Mouse (Mus musculus) layer of hippocampus, adult 8-10 months (tissue): ENCODE data around the gene Nr0b1. TPM values are rescaled to one million over a fixed set of nuclear protein-coding genes. Genes with fewer than 3 reads are reported as not detected.

ENCODE experiments used
- DNase-seq, 2 experiments: peaks; one replicate each; pipeline ENCODE4 v3.0.0; 2022; ENCODE audit warnings: low spot score in 2 of 2
- total RNA-seq, 4 experiments: library from RNA; stranded (reverse); gene quantifications; 2 replicates each; pipeline ENCODE4 v1.2.4; 2022

The Nr0b1 gene
- not detected for total RNA-seq

GRCm38 (mm10) chrX:86191614-86192419 is at the start of gene Nr0b1:
Nr0b1 (plus strand) TSS chrX:86191764.
- no peak for DNase-seq

DNA sequence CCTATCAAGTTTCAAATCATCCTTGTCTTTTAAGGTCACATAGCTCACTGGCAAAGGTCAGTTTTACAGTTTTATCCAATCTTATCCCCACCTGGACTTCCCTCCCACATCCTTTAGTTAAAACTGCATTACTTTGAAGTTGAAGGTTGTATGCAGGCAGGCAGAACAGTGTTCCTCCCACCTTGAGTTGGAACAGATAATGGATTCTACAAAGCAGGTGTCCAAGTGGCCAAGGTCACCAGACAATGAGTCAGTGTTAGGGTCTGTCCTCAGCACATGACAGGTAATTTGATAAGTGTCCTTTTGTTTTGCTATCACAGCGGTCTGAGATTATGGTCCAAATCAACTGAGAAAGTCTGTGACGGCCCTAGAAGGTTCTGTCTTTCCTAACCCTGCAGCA is 4.3 kb upstream of the Nr0b1 start:
- no peak for DNase-seq

DNA sequence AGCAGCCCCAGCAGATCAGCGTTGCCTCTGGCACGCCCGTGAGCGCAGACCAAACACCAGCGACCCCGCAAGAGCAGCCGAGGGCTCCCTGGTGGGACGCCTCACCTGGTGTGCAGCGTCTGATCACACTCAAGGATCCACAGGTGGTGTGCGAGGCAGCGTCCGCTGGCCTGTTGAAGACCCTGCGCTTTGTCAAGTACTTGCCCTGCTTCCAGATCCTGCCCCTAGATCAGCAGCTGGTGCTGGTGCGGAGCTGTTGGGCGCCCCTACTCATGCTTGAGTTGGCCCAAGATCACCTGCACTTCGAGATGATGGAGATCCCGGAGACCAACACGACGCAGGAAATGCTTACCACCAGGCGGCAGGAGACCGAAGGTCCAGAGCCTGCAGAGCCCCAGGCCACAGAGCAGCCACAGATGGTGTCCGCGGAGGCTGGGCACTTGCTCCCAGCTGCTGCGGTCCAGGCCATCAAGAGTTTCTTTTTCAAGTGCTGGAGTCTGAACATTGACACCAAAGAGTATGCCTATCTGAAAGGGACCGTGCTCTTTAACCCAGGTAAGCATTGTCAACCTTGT is 943 bp downstream of the Nr0b1 start:
- DNase-seq, result no peak

DNA sequence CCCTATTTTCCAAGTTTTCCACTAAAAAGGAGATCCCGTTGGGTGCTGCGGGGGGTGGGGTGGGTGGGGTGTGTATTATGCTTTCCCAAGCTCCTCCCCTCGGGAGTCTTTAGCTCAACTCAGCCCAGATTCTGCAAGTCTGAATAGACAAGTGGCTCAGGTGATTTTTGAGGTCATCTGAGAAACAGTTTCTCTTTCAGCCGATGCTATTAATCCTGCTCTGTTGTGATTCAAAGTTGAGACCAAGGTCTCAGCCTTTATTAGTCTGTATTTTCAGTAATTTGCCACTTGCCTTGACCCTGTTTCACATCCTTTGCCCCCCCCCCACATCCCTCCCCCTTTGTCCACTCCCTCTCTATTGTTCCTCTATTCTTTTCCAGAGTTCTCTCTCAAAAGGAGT is 1.8 kb downstream of the Nr0b1 start:
- no peak for DNase-seq

DNA sequence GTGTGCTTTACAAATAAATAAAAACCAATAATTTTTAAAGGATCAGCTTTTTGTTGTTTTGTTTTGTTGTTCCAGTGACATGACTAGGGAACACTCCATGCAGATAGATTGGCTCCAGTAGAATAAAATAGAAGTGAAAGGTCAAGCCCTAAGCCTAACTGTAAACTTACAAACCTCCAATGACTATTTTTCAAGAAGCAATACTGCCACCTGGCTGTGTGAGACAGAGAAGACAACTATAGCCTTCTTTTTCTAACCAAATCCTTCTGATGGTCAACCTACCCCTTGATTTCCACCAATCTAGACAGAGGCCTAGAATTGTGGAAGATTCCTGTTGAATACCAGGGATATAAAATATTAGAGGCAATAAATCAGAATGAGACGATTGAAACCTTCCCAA is 45.7 kb downstream of the Nr0b1 start:
- no peak for DNase-seq

Other genes starting within 250 kb of the Nr0b1 start
- gene Samt3, start 147.6 kb upstream of the Nr0b1 start, total RNA-seq, result not detected
- gene Mageb4, start 113.3 kb downstream of the Nr0b1 start, total RNA-seq, result not detected